Mouse (Mus musculus): ENCODE results near the gene Duoxa2. TPM values are rescaled to one million over a fixed set of nuclear protein-coding genes. Genes with fewer than 3 reads are reported as not detected.

The Duoxa2 gene
- not detected in 2 replicates for polyA plus RNA-seq (2014; fragmentation: Nextera tagmentation; extraction: Ambion mirVana)

GRCm38 (mm10) chr2:122298596-122299490 lies at the start of gene Duoxa2:
TSS of gene Duoxa2 (plus strand) at chr2:122298900.
- 1% methylated on average over 43 of the region's 43 CpGs for WGBS (ENCODE audit: insufficient replicate concordance)
- peaks cover 92% of the 10 kb centered on the region for H3K27me3 ChIP-seq (ENCODE audit: control insufficient read depth, insufficient read depth, low read length)
- no peak within 1 kb of the TSS for H3K27ac ChIP-seq (ENCODE audit: low read depth, low read length)
- peak within 1 kb of the TSS; percentile 61 for H3K4me2 ChIP-seq
- ATAC-seq (replicated peaks; ENCODE audit: insufficient number of reproducible peaks, low FRiP score, low TSS enrichment): no peak
- H3K9me3 ChIP-seq (replicated peaks; ENCODE audit: control insufficient read depth, low read length): no peaks in the 10 kb centered on the region
- peak within 1 kb of the TSS; percentile 34 for H3K4me3 ChIP-seq (ENCODE audit: low read depth, low read length)
- peaks cover 18% of the 10 kb centered on the region for H3K4me1 ChIP-seq (ENCODE audit: control insufficient read depth, insufficient read depth, low read length)
- no peaks in the 10 kb centered on the region for H3K36me3 ChIP-seq (ENCODE audit: control insufficient read depth, insufficient read depth, low read length)
- H3K9ac ChIP-seq (ENCODE audit: low read depth, low read length): no peak within 1 kb of the TSS

- no peaks in the 10 kb centered on the region for H3K4me1 ChIP-seq (ENCODE audit: control insufficient read depth, insufficient read depth, low read length)
- no peak overlapping the region for H3K4me3 ChIP-seq (ENCODE audit: low read depth, low read length)
- H3K9ac ChIP-seq (ENCODE audit: low read depth, low read length): no peak overlapping the region
- H3K4me2 ChIP-seq: no peak overlapping the region
- H3K36me3 ChIP-seq (ENCODE audit: control insufficient read depth, insufficient read depth, low read length): no peaks in the 10 kb centered on the region
- ATAC-seq (replicated peaks; ENCODE audit: insufficient number of reproducible peaks, low FRiP score, low TSS enrichment): no peak
- no peaks in the 10 kb centered on the region for H3K9me3 ChIP-seq (replicated peaks; ENCODE audit: control insufficient read depth, low read length)
- H3K27ac ChIP-seq (ENCODE audit: low read depth, low read length): no peak overlapping the region
- H3K27me3 ChIP-seq (ENCODE audit: control insufficient read depth, insufficient read depth, low read length): no peaks in the 10 kb centered on the region
- 87% methylated on average over 5 of the region's 5 CpGs for WGBS (ENCODE audit: insufficient replicate concordance)
Measured at GRCm38 (mm10) chr2:122255997-122256396, 42.7 kb upstream of the Duoxa2 start.

GRCm38 (mm10) chr2:122260729-122261128 lies 38.0 kb upstream of the Duoxa2 start:
- Histone ChIP-seq H3K9ac (ENCODE audit: low read depth, low read length) (no peak overlapping the region), H3K4me2 (no peak overlapping the region), H3K4me3 (ENCODE audit: low read depth, low read length) (no peak overlapping the region), H3K4me1 (ENCODE audit: control insufficient read depth, insufficient read depth, low read length) (no peaks in the 10 kb centered on the region), H3K9me3 (replicated peaks; ENCODE audit: control insufficient read depth, low read length) (no peaks in the 10 kb centered on the region), H3K27me3 (ENCODE audit: control insufficient read depth, insufficient read depth, low read length) (no peaks in the 10 kb centered on the region), H3K36me3 (ENCODE audit: control insufficient read depth, insufficient read depth, low read length) (no peaks in the 10 kb centered on the region), H3K27ac (ENCODE audit: low read depth, low read length) (no peak overlapping the region)
- no peak for ATAC-seq (replicated peaks; ENCODE audit: insufficient number of reproducible peaks, low FRiP score, low TSS enrichment)
- WGBS (ENCODE audit: insufficient replicate concordance): 80% methylated on average over 5 of the region's 5 CpGs

DNA sequence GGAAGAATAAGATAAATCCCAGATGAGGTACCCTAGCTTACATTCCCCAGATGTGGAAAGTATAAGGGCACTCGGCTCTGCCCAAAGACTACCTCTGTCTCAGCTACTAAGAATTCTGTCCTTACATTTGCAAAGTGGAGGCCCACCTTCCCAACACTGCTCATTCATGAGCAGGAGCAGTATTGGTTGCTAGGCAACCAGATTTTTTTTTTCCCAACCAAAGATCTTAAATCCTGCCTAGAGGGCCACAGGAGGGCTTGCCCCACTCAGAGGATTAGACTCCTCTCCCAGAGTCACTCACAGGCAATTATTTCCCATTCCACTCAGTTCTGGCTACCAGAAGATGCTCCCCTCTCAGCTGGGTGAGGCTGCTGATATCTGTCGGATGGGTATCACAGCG lies 34.0 kb upstream of the Duoxa2 start:
- ATAC-seq (replicated peaks; ENCODE audit: insufficient number of reproducible peaks, low FRiP score, low TSS enrichment): no peak
- no peaks in the 10 kb centered on the region for H3K4me1 ChIP-seq (ENCODE audit: control insufficient read depth, insufficient read depth, low read length)
- no peaks in the 10 kb centered on the region for H3K27me3 ChIP-seq (ENCODE audit: control insufficient read depth, insufficient read depth, low read length)
- H3K4me2 ChIP-seq: no peak overlapping the region
- H3K36me3 ChIP-seq (ENCODE audit: control insufficient read depth, insufficient read depth, low read length): no peaks in the 10 kb centered on the region
- no peak overlapping the region for H3K4me3 ChIP-seq (ENCODE audit: low read depth, low read length)
- H3K9me3 ChIP-seq (replicated peaks; ENCODE audit: control insufficient read depth, low read length): no peaks in the 10 kb centered on the region
- no peak overlapping the region for H3K27ac ChIP-seq (ENCODE audit: low read depth, low read length)
- WGBS (ENCODE audit: insufficient replicate concordance): 83% methylated on average over 3 of the region's 3 CpGs
- H3K9ac ChIP-seq (ENCODE audit: low read depth, low read length): no peak overlapping the region

- Histone ChIP-seq H3K36me3 (ENCODE audit: control insufficient read depth, insufficient read depth, low read length) (no peaks in the 10 kb centered on the region), H3K9ac (ENCODE audit: low read depth, low read length) (no peak overlapping the region), H3K4me1 (ENCODE audit: control insufficient read depth, insufficient read depth, low read length) (no peaks in the 10 kb centered on the region), H3K27ac (ENCODE audit: low read depth, low read length) (no peak overlapping the region), H3K4me2 (no peak overlapping the region), H3K27me3 (ENCODE audit: control insufficient read depth, insufficient read depth, low read length) (no peaks in the 10 kb centered on the region), H3K9me3 (replicated peaks; ENCODE audit: control insufficient read depth, low read length) (no peaks in the 10 kb centered on the region), H3K4me3 (ENCODE audit: low read depth, low read length) (no peak overlapping the region)
- WGBS (ENCODE audit: insufficient replicate concordance): 77% methylated on average over 7 of the region's 7 CpGs
- no peak for ATAC-seq (replicated peaks; ENCODE audit: insufficient number of reproducible peaks, low FRiP score, low TSS enrichment)
Measured at GRCm38 (mm10) chr2:122266407-122267193, 32.1 kb upstream of the Duoxa2 start.

DNA sequence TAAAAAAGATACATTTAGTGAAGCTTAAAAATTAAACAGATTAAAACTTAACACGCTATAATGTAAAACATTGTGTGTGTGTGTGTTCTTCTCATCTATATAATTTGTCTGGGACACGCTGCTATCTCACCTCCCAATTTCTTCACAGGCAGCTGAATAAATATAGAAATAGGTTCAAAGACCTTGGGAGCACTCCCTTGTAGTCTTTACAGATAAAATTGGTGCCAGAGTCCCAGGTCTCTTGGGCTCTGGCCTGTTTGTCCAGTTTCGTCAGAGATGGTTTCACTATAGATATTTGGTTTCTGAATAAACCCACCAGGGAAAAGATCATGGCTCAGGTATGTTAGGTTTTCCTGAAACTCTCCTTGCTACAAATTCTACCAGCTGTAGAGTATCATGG lies 19.9 kb upstream of the Duoxa2 start:
- WGBS (ENCODE audit: insufficient replicate concordance): 78% methylated on average over 3 of the region's 3 CpGs
- ATAC-seq (replicated peaks; ENCODE audit: insufficient number of reproducible peaks, low FRiP score, low TSS enrichment): no peak

GRCm38 (mm10) chr2:122284091-122284490 lies 14.6 kb upstream of the Duoxa2 start:
- H3K4me2 ChIP-seq: no peak overlapping the region
- H3K36me3 ChIP-seq (ENCODE audit: control insufficient read depth, insufficient read depth, low read length): no peaks in the 10 kb centered on the region
- WGBS (ENCODE audit: insufficient replicate concordance): 81% methylated on average over 9 of the region's 9 CpGs
- H3K9ac ChIP-seq (ENCODE audit: low read depth, low read length): no peak overlapping the region
- H3K4me3 ChIP-seq (ENCODE audit: low read depth, low read length): no peak overlapping the region
- no peaks in the 10 kb centered on the region for H3K9me3 ChIP-seq (replicated peaks; ENCODE audit: control insufficient read depth, low read length)
- no peaks in the 10 kb centered on the region for H3K4me1 ChIP-seq (ENCODE audit: control insufficient read depth, insufficient read depth, low read length)
- H3K27ac ChIP-seq (ENCODE audit: low read depth, low read length): no peak overlapping the region
- no peaks in the 10 kb centered on the region; the same call in 1 of the 2 replicates for H3K27me3 ChIP-seq (ENCODE audit: control insufficient read depth, insufficient read depth, low read length)
- ATAC-seq (replicated peaks; ENCODE audit: insufficient number of reproducible peaks, low FRiP score, low TSS enrichment): no peak

More for the DNA sequence above, 19.9 kb upstream of the Duoxa2 start:
- no peaks in the 10 kb centered on the region; the same call in 1 of the 2 replicates for H3K27me3 ChIP-seq (ENCODE audit: control insufficient read depth, insufficient read depth, low read length)
- no peak overlapping the region for H3K9ac ChIP-seq (ENCODE audit: low read depth, low read length)
- H3K4me1 ChIP-seq (ENCODE audit: control insufficient read depth, insufficient read depth, low read length): no peaks in the 10 kb centered on the region
- no peaks in the 10 kb centered on the region for H3K36me3 ChIP-seq (ENCODE audit: control insufficient read depth, insufficient read depth, low read length)
- H3K9me3 ChIP-seq (replicated peaks; ENCODE audit: control insufficient read depth, low read length): no peaks in the 10 kb centered on the region
- no peak overlapping the region for H3K4me2 ChIP-seq
- no peak overlapping the region for H3K4me3 ChIP-seq (ENCODE audit: low read depth, low read length)
- no peak overlapping the region for H3K27ac ChIP-seq (ENCODE audit: low read depth, low read length)

- Histone ChIP-seq H3K36me3 (ENCODE audit: control insufficient read depth, insufficient read depth, low read length) (no peaks in the 10 kb centered on the region), H3K4me3 (ENCODE audit: low read depth, low read length) (no peak overlapping the region), H3K27ac (ENCODE audit: low read depth, low read length) (no peak overlapping the region), H3K27me3 (ENCODE audit: control insufficient read depth, insufficient read depth, low read length) (0 out of 2 replicates have a peak, but pooled peaks cover 3% of the 10 kb centered on the region), H3K4me1 (ENCODE audit: control insufficient read depth, insufficient read depth, low read length) (no peaks in the 10 kb centered on the region), H3K9me3 (replicated peaks; ENCODE audit: control insufficient read depth, low read length) (no peaks in the 10 kb centered on the region), H3K9ac (ENCODE audit: low read depth, low read length) (no peak overlapping the region), H3K4me2 (no peak overlapping the region)
- 56% methylated on average over 7 of the region's 7 CpGs for WGBS (ENCODE audit: insufficient replicate concordance)
- no peak for ATAC-seq (replicated peaks; ENCODE audit: insufficient number of reproducible peaks, low FRiP score, low TSS enrichment)
Measured at GRCm38 (mm10) chr2:122286137-122286536, 12.6 kb upstream of the Duoxa2 start.
